Mouse (Mus musculus): ENCODE results near the gene 4930512M02Rik. TPM values are rescaled to one million over a fixed set of nuclear protein-coding genes. Genes with fewer than 3 reads are reported as not detected.

The 4930512M02Rik gene
- total and polyA plus RNA-seq, 2 experiments from 2014 or later = not detected

GRCm38 (mm10) chr11:11609243-11609642 lies 18.4 kb downstream of the 4930512M02Rik start:
- no peak overlapping the region for H3K9ac ChIP-seq
- no peak for TF ChIP-seq CTCF (IDR thresholded peaks at IDR 0.05; ENCODE audit: low read depth)
- ATAC-seq = no peak
- H3K27ac ChIP-seq (ENCODE audit: low read depth, low read length) = no peak overlapping the region
- H3K9me3 ChIP-seq (ENCODE audit: low read length) = peaks cover 9% of the 10 kb centered on the region
- H3K4me1 ChIP-seq (ENCODE audit: insufficient read depth) = no peaks in the 10 kb centered on the region
- no peak overlapping the region for H3K4me3 ChIP-seq (ENCODE audit: low read depth, low read length)
- DNase-seq = no peak
- no peak overlapping the region for H3K4me2 ChIP-seq (ENCODE audit: low read depth)
- no peaks in the 10 kb centered on the region for H3K27me3 ChIP-seq (ENCODE audit: insufficient read depth, low read length)
- WGBS = 88% methylated on average over 2 of the region's 2 CpGs
- H3K36me3 ChIP-seq (ENCODE audit: insufficient read depth) = no peaks in the 10 kb centered on the region

GRCm38 (mm10) chr11:11587327-11587726 lies 40.3 kb downstream of the 4930512M02Rik start:
- Histone ChIP-seq H3K36me3 (ENCODE audit: insufficient read depth) (no peaks in the 10 kb centered on the region), H3K9ac (no peak overlapping the region), H3K27me3 (ENCODE audit: insufficient read depth, low read length) (no peaks in the 10 kb centered on the region), H3K9me3 (ENCODE audit: low read length) (no peaks in the 10 kb centered on the region), H3K27ac (ENCODE audit: low read depth, low read length) (no peak overlapping the region), H3K4me3 (ENCODE audit: low read depth, low read length) (no peak overlapping the region), H3K4me2 (ENCODE audit: low read depth) (no peak overlapping the region), H3K4me1 (ENCODE audit: insufficient read depth) (no peaks in the 10 kb centered on the region)
- 79% methylated on average over 2 of the region's 2 CpGs for WGBS
- no peak for ATAC-seq
- no peak for TF ChIP-seq CTCF (IDR thresholded peaks at IDR 0.05; ENCODE audit: low read depth)
- DNase-seq = no peak

- Histone ChIP-seq H3K27ac (ENCODE audit: low read depth, low read length) (no peak overlapping the region), H3K9me3 (ENCODE audit: low read length) (no peaks in the 10 kb centered on the region), H3K27me3 (ENCODE audit: insufficient read depth, low read length) (no peaks in the 10 kb centered on the region), H3K36me3 (ENCODE audit: insufficient read depth) (no peaks in the 10 kb centered on the region), H3K4me3 (ENCODE audit: low read depth, low read length) (no peak overlapping the region), H3K4me2 (ENCODE audit: low read depth) (no peak overlapping the region), H3K4me1 (ENCODE audit: insufficient read depth) (no peaks in the 10 kb centered on the region), H3K9ac (no peak overlapping the region)
- 93% methylated on average over 1 of the region's 1 CpGs for WGBS
- DNase-seq (no peak), ATAC-seq (no peak)
- TF ChIP-seq CTCF (IDR thresholded peaks at IDR 0.05; ENCODE audit: low read depth) = no peak
These were observed 41.2 kb downstream of the 4930512M02Rik start for GRCm38 (mm10) chr11:11586423-11586822.

GRCm38 (mm10) chr11:11573691-11574090 lies 53.9 kb downstream of the 4930512M02Rik start:
- H3K4me2 ChIP-seq (ENCODE audit: low read depth) = no peak overlapping the region
- WGBS = 62% methylated on average over 6 of the region's 6 CpGs

GRCm38 (mm10) chr11:11570747-11571146 lies 56.9 kb downstream of the 4930512M02Rik start:
- ATAC-seq (no peak), DNase-seq (no peak)
- no peak for TF ChIP-seq CTCF (IDR thresholded peaks at IDR 0.05; ENCODE audit: low read depth)
- Histone ChIP-seq H3K4me2 (ENCODE audit: low read depth) (no peak overlapping the region), H3K9ac (no peak overlapping the region), H3K27me3 (ENCODE audit: insufficient read depth, low read length) (no peaks in the 10 kb centered on the region), H3K4me3 (ENCODE audit: low read depth, low read length) (no peak overlapping the region), H3K27ac (ENCODE audit: low read depth, low read length) (no peak overlapping the region), H3K4me1 (ENCODE audit: insufficient read depth) (no peaks in the 10 kb centered on the region), H3K36me3 (ENCODE audit: insufficient read depth) (no peaks in the 10 kb centered on the region), H3K9me3 (ENCODE audit: low read length) (no peaks in the 10 kb centered on the region)

More at GRCm38 (mm10) chr11:11573691-11574090, 53.9 kb downstream of the 4930512M02Rik start:
- H3K4me3 ChIP-seq (ENCODE audit: low read depth, low read length) = no peak overlapping the region
- no peaks in the 10 kb centered on the region for H3K9me3 ChIP-seq (ENCODE audit: low read length)
- H3K27me3 ChIP-seq (ENCODE audit: insufficient read depth, low read length) = no peaks in the 10 kb centered on the region
- no peaks in the 10 kb centered on the region for H3K4me1 ChIP-seq (ENCODE audit: insufficient read depth)
- no peak for TF ChIP-seq CTCF (IDR thresholded peaks at IDR 0.05; ENCODE audit: low read depth)
- H3K9ac ChIP-seq = no peak overlapping the region
- ATAC-seq (no peak), DNase-seq (no peak)
- no peak overlapping the region for H3K27ac ChIP-seq (ENCODE audit: low read depth, low read length)
- no peaks in the 10 kb centered on the region for H3K36me3 ChIP-seq (ENCODE audit: insufficient read depth)

- ATAC-seq (no peak), DNase-seq (no peak)
- Histone ChIP-seq H3K27me3 (ENCODE audit: insufficient read depth, low read length) (no peaks in the 10 kb centered on the region), H3K4me2 (ENCODE audit: low read depth) (no peak overlapping the region), H3K9me3 (ENCODE audit: low read length) (no peaks in the 10 kb centered on the region), H3K4me1 (ENCODE audit: insufficient read depth) (no peaks in the 10 kb centered on the region), H3K27ac (ENCODE audit: low read depth, low read length) (no peak overlapping the region), H3K4me3 (ENCODE audit: low read depth, low read length) (no peak overlapping the region), H3K36me3 (ENCODE audit: insufficient read depth) (no peaks in the 10 kb centered on the region), H3K9ac (no peak overlapping the region)
- no peak for TF ChIP-seq CTCF (IDR thresholded peaks at IDR 0.05; ENCODE audit: low read depth)
- WGBS = 74% methylated on average over 4 of the region's 4 CpGs
These were observed 58.0 kb downstream of the 4930512M02Rik start for GRCm38 (mm10) chr11:11569466-11570132.

GRCm38 (mm10) chr11:11568033-11568432 lies 59.6 kb downstream of the 4930512M02Rik start:
- DNase-seq (no peak), ATAC-seq (no peak)
- no peak overlapping the region for H3K4me3 ChIP-seq (ENCODE audit: low read depth, low read length)
- no peak overlapping the region for H3K27ac ChIP-seq (ENCODE audit: low read depth, low read length)
- 96% methylated on average over 2 of the region's 2 CpGs for WGBS
- no peaks in the 10 kb centered on the region for H3K4me1 ChIP-seq (ENCODE audit: insufficient read depth)
- no peaks in the 10 kb centered on the region for H3K36me3 ChIP-seq (ENCODE audit: insufficient read depth)
- no peak for TF ChIP-seq CTCF (IDR thresholded peaks at IDR 0.05; ENCODE audit: low read depth)
- H3K4me2 ChIP-seq (ENCODE audit: low read depth) = no peak overlapping the region
- no peaks in the 10 kb centered on the region for H3K9me3 ChIP-seq (ENCODE audit: low read length)
- H3K27me3 ChIP-seq (ENCODE audit: insufficient read depth, low read length) = no peaks in the 10 kb centered on the region
- H3K9ac ChIP-seq = no peak overlapping the region

All from forebrain, postnatal 0 days (tissue).